Mouse (Mus musculus) urinary bladder, postnatal 25 days (tissue): ENCODE measurements around the gene Slx4.
"Not testable (repeated sequence)": the region's sequence is repeated elsewhere in the genome, so short reads cannot be mapped to it uniquely, and the experiment has no call there.

Experiments used
- DNase-seq: peaks from one replicate; pipeline ENCODE4 v3.0.0; 2022; ENCODE audit warnings: low spot score

Slx4 gene

DNA sequence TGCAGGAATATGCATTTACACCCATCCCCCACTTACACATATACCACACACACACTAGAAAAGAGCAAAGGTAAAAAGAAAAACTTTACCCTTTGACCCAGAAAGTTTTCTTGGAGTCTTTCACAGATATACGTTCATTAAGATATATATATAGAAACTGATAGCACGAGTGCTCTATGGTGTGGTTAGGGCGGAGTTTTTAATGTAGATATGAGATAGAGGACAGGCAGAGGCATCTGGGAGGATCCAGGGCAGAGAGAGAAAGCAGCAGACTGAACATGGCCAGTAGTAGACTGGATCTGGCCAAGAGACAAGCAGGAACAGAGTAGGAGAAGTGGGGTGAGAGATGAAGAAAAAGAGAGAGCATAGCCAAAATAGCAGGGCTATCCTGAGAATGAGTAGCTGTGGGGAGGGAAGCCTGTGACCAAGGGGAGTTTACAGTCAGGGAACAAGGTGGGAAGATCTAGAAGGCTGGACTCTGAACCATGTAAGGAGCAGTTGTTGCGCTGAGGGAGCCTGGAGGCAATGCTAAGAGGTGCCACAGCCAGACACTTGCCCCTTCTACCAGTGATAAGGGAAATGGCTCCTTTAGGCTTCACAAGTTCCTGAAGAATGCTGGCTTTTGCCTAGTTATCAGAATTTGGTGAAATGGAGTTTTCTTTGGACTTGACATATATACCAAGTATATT lies 9.5 kb upstream of the Slx4 start:
- DNase-seq = no peak

GRCm38 (mm10) chr16:3988410-3988809 lies 15.2 kb downstream of the Slx4 start:
- DNase-seq = no peak

DNA sequence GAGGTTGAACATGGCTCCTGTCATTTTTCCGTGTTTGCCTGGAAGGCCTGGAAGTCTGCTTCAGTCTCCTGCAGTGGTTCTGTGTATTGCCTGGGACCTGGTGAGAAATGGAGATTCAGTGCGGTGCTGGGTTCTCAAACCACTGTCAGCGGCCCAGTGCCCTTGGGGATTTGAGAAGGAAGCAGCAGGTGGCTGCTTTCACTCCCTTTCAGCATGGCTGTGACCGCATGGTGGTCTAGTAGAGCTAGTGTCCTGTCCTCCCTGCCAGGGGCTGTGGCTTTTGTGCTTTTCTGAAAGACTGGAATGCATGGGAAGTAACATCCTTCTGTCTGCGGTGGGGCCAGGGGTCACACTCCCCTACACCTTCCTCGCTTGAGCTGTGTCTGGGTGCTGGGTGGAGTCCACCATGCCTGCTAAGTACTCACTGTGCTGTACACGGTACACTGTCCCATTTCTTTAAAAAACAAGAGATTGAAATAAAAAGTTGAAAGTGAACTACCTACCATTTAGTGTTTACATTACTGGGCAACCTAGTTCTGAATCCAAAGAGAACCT lies 20.3 kb downstream of the Slx4 start:
- no peak for DNase-seq

DNA sequence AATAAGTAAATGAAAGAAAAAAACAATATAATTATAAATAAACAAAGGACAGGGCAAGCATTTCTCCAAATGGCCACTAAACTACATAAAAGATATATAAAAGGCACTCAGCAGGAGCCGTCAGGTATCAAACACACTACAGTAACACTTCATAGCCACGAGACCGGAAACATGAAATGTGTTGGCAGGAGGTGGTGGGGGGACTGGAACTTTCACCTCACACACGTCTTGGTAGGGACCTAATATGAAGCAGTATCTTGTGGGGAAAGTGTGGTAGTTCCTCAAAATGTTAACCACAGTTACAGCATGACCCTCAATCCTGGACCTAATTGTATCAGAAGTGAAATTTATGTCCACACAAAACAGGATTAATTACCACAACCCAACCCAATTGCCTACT lies 21.4 kb downstream of the Slx4 start:
- DNase-seq = no peak

- DNase-seq = no peak
Measured at GRCm38 (mm10) chr16:3976712-3977111, 26.9 kb downstream of the Slx4 start.

GRCm38 (mm10) chr16:3976251-3976671 lies 27.3 kb downstream of the Slx4 start, which contains the start of gene Nlrc3:
TSS of gene Nlrc3 (minus strand) at chr16:3976632.
- DNase-seq = no peak

DNA sequence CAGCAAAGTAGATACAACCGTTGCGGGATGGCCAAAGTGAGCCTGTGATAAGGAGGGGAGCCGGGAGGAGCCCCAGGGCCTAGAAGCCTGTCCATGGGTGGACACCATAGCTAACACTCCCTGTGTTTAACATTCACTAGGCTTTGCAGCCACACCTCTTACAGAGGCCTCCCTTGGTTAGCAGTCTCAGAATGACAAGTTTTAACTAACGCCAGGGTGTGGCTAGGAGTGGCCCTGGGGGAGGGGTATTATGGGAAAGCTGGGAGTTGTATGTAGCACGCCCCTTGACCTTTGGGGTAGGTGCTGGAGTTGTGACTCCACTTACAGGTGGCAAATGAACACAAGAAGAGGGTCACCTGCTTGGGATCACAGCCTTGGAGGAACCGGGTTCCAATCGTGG lies 27.9 kb downstream of the Slx4 start:
- no peak for DNase-seq

GRCm38 (mm10) chr16:3974456-3974855 lies 29.1 kb downstream of the Slx4 start:
- DNase-seq = not testable (repeated sequence)

- DNase-seq = no peak
Measured at GRCm38 (mm10) chr16:3965534-3965933, 38.0 kb downstream of the Slx4 start.

GRCm38 (mm10) chr16:3964990-3965389 lies 38.6 kb downstream of the Slx4 start:
- no peak for DNase-seq

DNA sequence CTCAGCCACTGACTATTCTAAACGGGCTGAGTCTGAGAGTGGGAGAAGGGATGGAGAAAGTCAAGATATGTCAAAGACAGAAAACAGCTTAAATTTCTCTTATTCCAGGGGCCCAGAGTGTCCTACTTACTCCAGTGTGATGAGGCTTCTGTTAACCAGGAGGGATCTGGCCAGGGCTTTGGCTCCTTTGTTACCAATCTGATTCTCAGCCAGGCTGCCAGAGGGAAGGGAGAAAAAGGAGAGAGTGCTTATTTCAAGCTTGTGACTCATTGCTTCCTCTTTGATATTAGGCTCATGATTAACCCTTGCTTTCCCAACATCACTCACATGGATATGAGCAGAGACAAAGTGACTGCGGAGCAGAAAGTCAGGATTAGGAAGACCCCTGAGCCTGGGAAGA lies 44.3 kb downstream of the Slx4 start:
- no peak for DNase-seq

DNA sequence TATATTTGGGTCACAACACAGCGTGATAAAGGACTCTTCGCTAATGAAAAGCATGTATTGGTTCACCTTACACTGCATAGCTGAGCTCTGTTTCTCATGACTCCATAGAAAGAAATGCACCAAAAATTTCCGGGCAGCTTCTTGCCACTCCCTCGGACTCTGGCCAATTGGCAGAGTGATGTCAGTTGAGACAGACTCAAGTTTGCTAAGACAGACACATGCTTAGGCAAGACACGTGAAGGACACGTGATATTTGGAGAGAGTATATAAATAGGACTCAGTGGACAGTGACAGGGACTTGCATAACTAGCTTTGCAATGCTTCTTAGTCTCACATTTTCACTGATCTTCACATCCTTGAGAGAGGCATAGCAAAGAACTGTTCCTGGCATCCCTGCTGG lies 47.2 kb downstream of the Slx4 start:
- DNase-seq = peak; percentile 9

GRCm38 (mm10) chr16:3951141-3951540 lies 52.4 kb downstream of the Slx4 start:
- no peak for DNase-seq

GRCm38 (mm10) chr16:3934701-3935100 lies 68.9 kb downstream of the Slx4 start:
- DNase-seq = no peak

- no peak for DNase-seq
Measured at GRCm38 (mm10) chr16:3934091-3934490, 69.5 kb downstream of the Slx4 start.

GRCm38 (mm10) chr16:3933536-3933935 lies 70.0 kb downstream of the Slx4 start:
- DNase-seq = no peak

DNA sequence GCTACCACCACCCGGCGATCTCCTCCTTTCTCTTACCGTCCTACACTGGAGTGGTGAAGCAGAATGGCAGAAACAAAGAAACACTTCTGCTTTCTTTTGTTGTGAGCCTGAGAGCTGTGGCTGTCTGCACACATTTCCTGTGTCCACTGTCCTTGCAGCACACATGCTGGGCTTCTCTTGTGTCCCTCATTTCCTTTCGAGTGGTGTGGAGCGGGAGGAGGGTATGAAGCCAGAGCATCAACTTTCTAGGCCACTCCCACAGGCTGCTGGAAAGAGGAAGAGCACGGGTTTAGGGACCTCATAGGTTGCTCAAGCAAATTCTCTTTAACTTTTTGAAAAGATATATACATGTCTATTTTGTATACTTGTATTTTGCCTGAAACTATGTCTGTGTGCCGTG lies 74.4 kb downstream of the Slx4 start:
- no peak for DNase-seq
